Mouse (Mus musculus): ENCODE data around the gene Olfr1393. TPM values are rescaled to one million over a fixed set of nuclear protein-coding genes. Genes with fewer than 3 reads are reported as not detected.
A peak's percentile ranks its signal among the peaks of the same experiment; 100 is the strongest.

Gene Olfr1393
- polyA plus RNA-seq, 1 experiment from 2014 or later = not detected

DNA sequence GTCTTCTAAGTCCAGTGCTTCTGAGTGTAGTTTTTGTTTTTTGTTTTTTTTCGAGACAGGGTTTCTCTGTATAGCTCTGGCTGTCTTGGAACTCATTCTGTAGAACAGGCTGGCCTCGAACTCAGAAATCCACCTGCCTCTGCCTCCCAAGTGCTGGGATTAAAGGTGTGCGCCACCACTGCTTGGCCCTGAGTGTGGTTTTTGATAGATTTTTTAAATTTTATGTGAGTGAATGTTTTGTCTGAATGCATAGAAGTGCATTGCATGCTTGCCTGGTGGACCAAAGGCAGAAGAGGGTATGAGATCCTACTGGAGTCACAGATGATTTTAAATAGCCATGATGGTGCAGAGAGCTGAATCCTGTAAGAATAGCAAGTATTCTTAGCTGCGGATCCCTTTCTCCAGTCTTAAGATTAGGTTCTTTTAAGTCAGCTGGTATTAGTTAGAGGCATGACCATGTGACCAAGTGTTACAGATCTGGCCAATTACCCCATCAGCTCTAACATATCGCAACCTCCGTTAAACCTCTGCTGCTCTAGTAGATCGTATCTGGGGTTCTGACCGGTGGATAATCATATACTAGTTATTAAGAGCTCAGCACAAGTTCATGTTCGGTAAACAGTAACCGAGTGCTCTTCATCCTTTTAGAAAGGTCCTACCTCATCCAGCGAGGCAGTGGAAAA is 35.0 kb upstream of the Olfr1393 start:
- H3K36me3 ChIP-seq (ENCODE audit: control insufficient read depth, insufficient read depth, low read length) = no peaks in the 10 kb centered on the region
- H3K4me3 ChIP-seq (ENCODE audit: low read depth, low read length) = peak overlapping the region; percentile 35
- H3K4me1 ChIP-seq (ENCODE audit: control insufficient read depth, insufficient read depth, low read length) = peaks cover 9% of the 10 kb centered on the region; the same call in 1 of the 2 replicates
- 19% methylated on average over 11 of the region's 11 CpGs for WGBS
- H3K4me2 ChIP-seq (ENCODE audit: low read depth, severe bottlenecking) = peak overlapping the region; percentile 70
- peak; percentile 3; the same call in 1 of the 2 replicates for ATAC-seq (ENCODE audit: insufficient number of reproducible peaks, low FRiP score, low TSS enrichment, low read depth)
- no peak for DNase-seq (ENCODE audit: low spot score)
- H3K9me3 ChIP-seq (ENCODE audit: control insufficient read depth, low read length) = no peaks in the 10 kb centered on the region
- H3K27ac ChIP-seq (replicated peaks; ENCODE audit: low read depth, low read length) = peak overlapping the region; percentile 82
- H3K9ac ChIP-seq (ENCODE audit: low read length) = peak overlapping the region; percentile 58; the same call in 1 of the 2 replicates
- H3K27me3 ChIP-seq (ENCODE audit: control insufficient read depth, insufficient read depth, low read length) = no peaks in the 10 kb centered on the region

GRCm38 (mm10) chr11:49243727-49244594 is 34.1 kb upstream of the Olfr1393 start, which contains the start of gene Mgat1:
Gene Mgat1, plus strand, starts transcription at chr11:49244191.
- peak within 1 kb of the TSS; percentile 58 for H3K9ac ChIP-seq (ENCODE audit: low read length)
- H3K4me2 ChIP-seq (ENCODE audit: low read depth, severe bottlenecking) = peak within 1 kb of the TSS; percentile 70
- DNase-seq (ENCODE audit: low spot score) = peak; percentile 97
- H3K27me3 ChIP-seq (ENCODE audit: control insufficient read depth, insufficient read depth, low read length) = no peaks in the 10 kb centered on the region
- H3K4me3 ChIP-seq (ENCODE audit: low read depth, low read length) = peak within 1 kb of the TSS; percentile 35
- peak; percentile 95 for ATAC-seq (ENCODE audit: insufficient number of reproducible peaks, low FRiP score, low TSS enrichment, low read depth)
- H3K36me3 ChIP-seq (ENCODE audit: control insufficient read depth, insufficient read depth, low read length) = no peaks in the 10 kb centered on the region
- peak within 1 kb of the TSS; percentile 82 for H3K27ac ChIP-seq (replicated peaks; ENCODE audit: low read depth, low read length)
- WGBS = under 1% methylated on average over 56 of the region's 60 CpGs
- H3K4me1 ChIP-seq (ENCODE audit: control insufficient read depth, insufficient read depth, low read length) = peaks cover 9% of the 10 kb centered on the region; the same call in 1 of the 2 replicates
- H3K9me3 ChIP-seq (ENCODE audit: control insufficient read depth, low read length) = no peaks in the 10 kb centered on the region

- Histone ChIP-seq H3K4me1 (ENCODE audit: control insufficient read depth, insufficient read depth, low read length) (peaks cover 9% of the 10 kb centered on the region; the same call in 1 of the 2 replicates), H3K9ac (ENCODE audit: low read length) (peak overlapping the region; percentile 22; the same call in 1 of the 2 replicates)
These were observed 33.5 kb upstream of the Olfr1393 start for GRCm38 (mm10) chr11:49244595-49244930.

GRCm38 (mm10) chr11:49245176-49245575 is 32.9 kb upstream of the Olfr1393 start:
- Histone ChIP-seq H3K4me1 (ENCODE audit: control insufficient read depth, insufficient read depth, low read length) (peaks cover 15% of the 10 kb centered on the region; the same call in 1 of the 2 replicates), H3K27me3 (ENCODE audit: control insufficient read depth, insufficient read depth, low read length) (no peaks in the 10 kb centered on the region), H3K36me3 (ENCODE audit: control insufficient read depth, insufficient read depth, low read length) (no peaks in the 10 kb centered on the region), H3K9ac (ENCODE audit: low read length) (no peak overlapping the region), H3K9me3 (ENCODE audit: control insufficient read depth, low read length) (no peaks in the 10 kb centered on the region), H3K4me3 (ENCODE audit: low read depth, low read length) (0 out of 2 replicates have a peak overlapping the region, but pooled peaks have one; percentile 6), H3K4me2 (ENCODE audit: low read depth, severe bottlenecking) (peak overlapping the region; percentile 28), H3K27ac (replicated peaks; ENCODE audit: low read depth, low read length) (no peak overlapping the region)
- WGBS = 18% methylated on average over 7 of the region's 7 CpGs
- DNase-seq (ENCODE audit: low spot score) (no peak), ATAC-seq (ENCODE audit: insufficient number of reproducible peaks, low FRiP score, low TSS enrichment, low read depth) (no peak)

More at GRCm38 (mm10) chr11:49244595-49244930, 33.5 kb upstream of the Olfr1393 start:
- ATAC-seq (ENCODE audit: insufficient number of reproducible peaks, low FRiP score, low TSS enrichment, low read depth) = peak; percentile 3; the same call in 1 of the 2 replicates
- 0% methylated on average over 4 of the region's 4 CpGs for WGBS
- Histone ChIP-seq H3K27ac (replicated peaks; ENCODE audit: low read depth, low read length) (peak overlapping the region; percentile 82; the same call in 1 of the 2 replicates), H3K4me2 (ENCODE audit: low read depth, severe bottlenecking) (peak overlapping the region; percentile 70), H3K9me3 (ENCODE audit: control insufficient read depth, low read length) (no peaks in the 10 kb centered on the region), H3K27me3 (ENCODE audit: control insufficient read depth, insufficient read depth, low read length) (no peaks in the 10 kb centered on the region), H3K4me3 (ENCODE audit: low read depth, low read length) (peak overlapping the region; percentile 35), H3K36me3 (ENCODE audit: control insufficient read depth, insufficient read depth, low read length) (no peaks in the 10 kb centered on the region)
- DNase-seq (ENCODE audit: low spot score) = no peak

DNA sequence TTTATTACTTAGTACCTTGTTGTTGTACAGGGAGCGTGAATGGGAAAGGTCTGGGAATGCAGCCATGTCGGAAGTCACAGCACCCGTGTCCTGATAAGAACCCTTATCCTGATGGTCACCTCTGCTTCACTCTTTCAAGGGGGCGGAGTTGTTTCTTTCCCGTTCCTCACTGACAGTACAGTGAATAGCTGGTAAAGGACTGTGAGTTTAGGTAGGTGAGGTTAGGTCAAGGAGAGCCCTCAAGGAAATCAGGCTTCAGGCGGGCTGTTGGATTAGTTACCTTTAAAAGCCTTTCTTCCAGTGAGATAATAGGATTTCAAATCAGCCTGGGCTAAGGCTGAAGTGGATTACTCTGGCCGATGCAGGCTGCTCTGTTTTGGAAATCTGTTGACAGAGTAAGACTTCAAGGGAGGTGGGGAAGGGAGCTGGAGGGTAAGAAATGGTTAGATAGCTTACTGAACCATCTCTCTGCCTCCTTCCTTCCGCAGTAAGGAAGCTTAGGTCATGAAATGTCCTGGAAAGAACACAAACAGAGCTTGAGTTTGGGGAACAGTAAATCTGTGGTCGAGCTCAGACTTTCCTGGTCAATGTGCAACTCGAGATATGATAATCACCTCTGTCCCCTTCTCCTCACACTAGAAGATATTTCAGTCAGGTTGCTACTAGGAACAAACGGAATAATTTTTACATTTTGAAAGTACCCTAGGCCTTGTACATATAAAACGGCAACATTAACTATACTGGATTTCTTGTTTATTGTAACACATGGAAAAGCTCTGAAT is 32.3 kb upstream of the Olfr1393 start:
- Histone ChIP-seq H3K9me3 (ENCODE audit: control insufficient read depth, low read length) (no peaks in the 10 kb centered on the region), H3K4me1 (ENCODE audit: control insufficient read depth, insufficient read depth, low read length) (peaks cover 16% of the 10 kb centered on the region; the same call in 1 of the 2 replicates), H3K4me2 (ENCODE audit: low read depth, severe bottlenecking) (peak overlapping the region; percentile 28; the same call in 1 of the 2 replicates), H3K9ac (ENCODE audit: low read length) (no peak overlapping the region), H3K27ac (replicated peaks; ENCODE audit: low read depth, low read length) (no peak overlapping the region), H3K36me3 (ENCODE audit: control insufficient read depth, insufficient read depth, low read length) (no peaks in the 10 kb centered on the region), H3K27me3 (ENCODE audit: control insufficient read depth, insufficient read depth, low read length) (no peaks in the 10 kb centered on the region), H3K4me3 (ENCODE audit: low read depth, low read length) (0 out of 2 replicates have a peak overlapping the region, but pooled peaks have one; percentile 6)
- 33% methylated on average over 12 of the region's 12 CpGs for WGBS
- ATAC-seq (ENCODE audit: insufficient number of reproducible peaks, low FRiP score, low TSS enrichment, low read depth) (no peak), DNase-seq (ENCODE audit: low spot score) (no peak)

DNA sequence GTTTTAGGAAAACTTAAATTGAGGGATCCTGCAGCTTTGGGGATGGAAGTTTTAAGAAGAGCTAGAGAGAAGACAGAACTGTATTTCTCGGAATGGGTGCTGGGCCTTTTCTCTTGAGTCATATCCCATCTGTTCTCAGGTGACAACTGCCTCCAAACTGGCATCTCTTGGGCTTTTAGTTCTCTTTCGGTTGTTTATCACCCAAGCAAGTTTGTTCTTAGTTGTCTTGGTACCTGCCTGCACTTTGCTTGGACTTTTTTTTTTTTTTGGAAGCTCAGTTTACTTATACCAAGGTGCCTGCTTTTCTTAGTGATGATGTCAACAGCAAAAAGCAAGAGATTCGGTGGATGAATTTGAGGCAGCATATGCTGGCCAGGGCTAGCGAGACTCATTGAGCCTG is 31.6 kb upstream of the Olfr1393 start:
- DNase-seq (ENCODE audit: low spot score) (no peak), ATAC-seq (ENCODE audit: insufficient number of reproducible peaks, low FRiP score, low TSS enrichment, low read depth) (no peak)
- H3K27ac ChIP-seq (replicated peaks; ENCODE audit: low read depth, low read length) = no peak overlapping the region
- H3K4me2 ChIP-seq (ENCODE audit: low read depth, severe bottlenecking) = no peak overlapping the region
- no peaks in the 10 kb centered on the region for H3K9me3 ChIP-seq (ENCODE audit: control insufficient read depth, low read length)
- no peaks in the 10 kb centered on the region for H3K27me3 ChIP-seq (ENCODE audit: control insufficient read depth, insufficient read depth, low read length)
- H3K36me3 ChIP-seq (ENCODE audit: control insufficient read depth, insufficient read depth, low read length) = no peaks in the 10 kb centered on the region
- H3K4me3 ChIP-seq (ENCODE audit: low read depth, low read length) = no peak overlapping the region
- WGBS = 78% methylated on average over 4 of the region's 4 CpGs
- no peak overlapping the region for H3K9ac ChIP-seq (ENCODE audit: low read length)
- H3K4me1 ChIP-seq (ENCODE audit: control insufficient read depth, insufficient read depth, low read length) = peaks cover 16% of the 10 kb centered on the region; the same call in 1 of the 2 replicates

DNA sequence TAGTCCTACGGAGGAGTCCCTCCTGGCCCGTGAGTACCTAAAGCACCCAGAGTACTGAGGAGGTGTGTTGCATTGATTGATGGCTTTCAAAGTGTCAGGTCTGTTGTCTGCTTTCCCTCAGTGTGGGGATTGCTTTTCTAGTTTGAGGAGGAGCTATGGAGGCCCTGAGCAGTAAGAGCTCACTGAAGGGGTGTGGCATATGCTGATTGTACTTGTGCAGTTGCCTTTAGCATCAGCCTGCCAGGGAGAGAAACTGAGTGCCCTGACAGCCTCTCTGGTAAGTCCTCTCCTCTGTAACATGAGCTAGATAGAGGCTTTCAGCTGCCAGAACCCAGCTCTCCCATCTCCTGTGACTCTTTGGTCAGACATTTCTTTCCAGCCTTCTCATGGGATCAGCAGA is 30.8 kb upstream of the Olfr1393 start:
- Histone ChIP-seq H3K27ac (replicated peaks; ENCODE audit: low read depth, low read length) (no peak overlapping the region), H3K4me1 (ENCODE audit: control insufficient read depth, insufficient read depth, low read length) (peaks cover 16% of the 10 kb centered on the region; the same call in 1 of the 2 replicates), H3K4me2 (ENCODE audit: low read depth, severe bottlenecking) (no peak overlapping the region), H3K27me3 (ENCODE audit: control insufficient read depth, insufficient read depth, low read length) (no peaks in the 10 kb centered on the region), H3K9me3 (ENCODE audit: control insufficient read depth, low read length) (no peaks in the 10 kb centered on the region), H3K36me3 (ENCODE audit: control insufficient read depth, insufficient read depth, low read length) (no peaks in the 10 kb centered on the region), H3K4me3 (ENCODE audit: low read depth, low read length) (no peak overlapping the region), H3K9ac (ENCODE audit: low read length) (no peak overlapping the region)
- WGBS = 25% methylated on average over 2 of the region's 2 CpGs
- ATAC-seq (ENCODE audit: insufficient number of reproducible peaks, low FRiP score, low TSS enrichment, low read depth) (no peak), DNase-seq (ENCODE audit: low spot score) (peak; percentile 15)

All from limb, embryonic 11.5 days (tissue).